Mouse (Mus musculus): Measurements from ENCODE around the gene Hamp2.

The Hamp2 gene

GRCm38 (mm10) chr7:30895217-30895616, 29.3 kb downstream of the Hamp2 start:
- DNase-seq (ENCODE audit: extremely low read depth, low read depth, low spot score) = no peak

- DNase-seq (ENCODE audit: extremely low read depth, low read depth, low spot score) = no peak
These were observed 32.0 kb downstream of the Hamp2 start for GRCm38 (mm10) chr7:30892515-30892914.

DNA sequence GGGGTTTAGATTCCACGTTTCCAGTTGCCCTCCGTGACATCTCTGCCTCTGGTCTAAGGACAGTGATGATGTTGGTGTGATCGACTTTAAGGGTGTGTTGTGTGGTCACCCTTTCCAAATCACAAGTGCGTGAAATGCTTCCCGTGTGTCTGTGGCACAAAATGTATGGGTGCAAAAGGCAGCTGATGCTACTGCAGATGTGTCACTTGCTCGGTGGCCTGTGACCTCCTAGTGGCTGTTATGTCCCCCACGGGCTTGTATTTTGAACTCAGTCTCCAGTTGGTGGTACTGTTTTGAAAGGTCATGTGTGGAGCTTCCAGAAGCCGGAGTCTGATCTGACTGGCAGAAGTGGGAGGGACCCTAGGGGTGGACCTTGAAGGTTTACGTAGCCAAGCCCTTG, 32.7 kb downstream of the Hamp2 start:
- DNase-seq (ENCODE audit: extremely low read depth, low read depth, low spot score) = no peak

GRCm38 (mm10) chr7:30890681-30891080, 33.8 kb downstream of the Hamp2 start:
- no peak for DNase-seq (ENCODE audit: extremely low read depth, low read depth, low spot score)

- DNase-seq (ENCODE audit: extremely low read depth, low read depth, low spot score) = no peak
These were observed 35.7 kb downstream of the Hamp2 start for GRCm38 (mm10) chr7:30888786-30889185.

DNA sequence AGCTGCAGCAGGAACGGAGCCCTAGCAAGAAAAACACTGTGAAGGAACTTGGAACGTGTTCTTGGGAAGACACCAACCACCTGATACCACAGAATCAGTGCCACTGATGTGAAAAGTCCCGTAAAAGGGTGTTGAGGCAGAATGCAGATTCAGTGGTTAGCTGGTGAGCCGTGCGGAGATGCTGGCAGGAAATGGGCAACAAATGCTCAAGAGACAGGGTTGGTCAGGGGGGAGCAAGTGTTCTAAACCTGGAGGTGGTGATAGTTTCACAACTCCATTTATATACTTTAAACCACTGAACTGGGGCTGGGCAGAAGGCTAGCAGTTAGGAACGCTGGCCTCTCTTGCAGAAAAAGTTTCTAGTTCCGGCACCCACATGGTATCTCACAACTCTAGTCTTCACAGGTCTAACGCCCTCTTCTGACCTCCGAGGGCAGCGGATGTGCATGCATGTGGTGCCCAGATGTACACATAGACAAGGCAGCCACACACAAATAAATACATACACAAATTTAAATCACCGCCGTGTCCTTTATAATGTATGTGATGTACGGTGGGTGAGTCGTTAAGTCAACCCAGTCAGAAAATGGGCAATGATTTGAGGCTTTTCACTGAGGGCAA, 36.8 kb downstream of the Hamp2 start:
- no peak for DNase-seq (ENCODE audit: extremely low read depth, low read depth, low spot score)

DNA sequence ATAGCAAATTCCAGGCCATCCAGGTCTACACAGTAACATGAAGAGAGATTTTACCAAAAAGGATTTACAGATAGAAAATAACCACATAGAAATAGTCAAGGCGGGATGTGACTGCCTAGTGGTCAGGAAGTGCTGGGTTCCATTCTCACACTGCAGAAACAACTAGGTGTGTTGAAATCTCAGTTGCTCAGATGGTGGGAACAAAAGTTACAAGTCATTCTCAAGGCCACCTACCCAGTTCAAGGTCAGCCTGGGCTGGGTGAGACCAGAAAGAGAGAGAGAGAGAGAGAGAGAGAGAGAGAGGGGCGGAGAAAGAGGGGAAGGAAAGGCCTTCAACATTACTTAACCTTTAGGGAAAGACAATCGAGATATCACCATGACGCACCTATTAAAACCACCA, 37.6 kb downstream of the Hamp2 start:
- DNase-seq (ENCODE audit: extremely low read depth, low read depth, low spot score) = no peak

DNA sequence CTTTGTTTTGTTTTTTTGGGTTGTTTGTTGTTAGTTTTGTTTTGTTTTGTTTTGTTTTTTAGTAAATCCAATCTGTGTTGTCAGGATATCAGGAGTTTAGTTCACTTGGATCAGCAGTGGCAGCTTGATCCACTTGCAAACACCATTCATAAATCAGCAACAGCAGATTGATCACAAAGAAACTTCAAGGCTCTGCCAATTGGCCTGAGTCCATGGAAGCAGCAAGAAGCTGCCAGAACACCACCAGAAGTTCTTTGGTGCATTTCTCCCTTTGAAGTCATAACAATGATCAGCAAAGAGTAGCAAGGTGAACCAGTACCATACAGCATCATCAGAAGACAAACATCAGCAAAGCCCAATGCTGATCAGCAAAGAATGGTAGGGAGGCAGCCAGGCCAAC, 40.4 kb downstream of the Hamp2 start:
- no peak for DNase-seq (ENCODE audit: extremely low read depth, low read depth, low spot score)

DNA sequence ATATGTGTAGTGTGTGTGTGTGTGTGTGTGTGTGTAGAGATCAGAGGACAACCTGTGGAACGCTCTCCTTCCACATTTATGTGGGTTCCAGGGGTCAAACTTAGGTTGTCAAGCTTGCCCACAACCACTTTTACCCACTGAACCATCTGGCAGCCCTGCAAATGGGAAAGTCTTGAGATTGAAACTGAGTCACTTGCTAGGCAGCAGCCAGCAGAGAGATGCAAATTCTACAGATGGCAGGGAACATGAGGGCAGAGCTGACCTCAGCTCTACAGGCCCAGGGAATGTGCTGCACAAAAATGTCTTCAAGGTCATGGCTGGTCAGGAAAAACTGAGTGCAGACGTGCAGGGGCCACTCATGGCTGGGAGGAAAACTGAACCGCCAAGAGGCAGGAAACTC, 43.1 kb downstream of the Hamp2 start:
- DNase-seq (ENCODE audit: extremely low read depth, low read depth, low spot score) = no peak

DNA sequence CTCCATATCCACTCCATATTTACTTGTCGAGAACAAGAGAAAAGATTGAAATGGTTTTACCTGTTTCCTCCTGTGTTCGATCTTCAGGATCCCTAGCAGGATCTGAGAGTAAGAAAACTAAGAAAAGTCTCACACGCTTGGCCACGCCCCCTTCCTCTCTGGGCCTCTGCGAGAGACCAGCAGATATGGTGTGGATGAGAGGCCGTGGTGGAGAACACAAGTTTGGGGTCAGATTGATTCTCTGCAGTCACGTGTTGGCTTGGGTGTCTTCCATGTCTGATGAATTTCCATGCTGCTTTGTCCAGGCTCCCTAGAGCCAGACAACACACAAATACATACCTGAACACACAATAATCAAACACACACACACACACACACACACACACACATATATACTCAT, 44.3 kb downstream of the Hamp2 start, which contains the start of gene Cd22:
Gene Cd22 (minus strand): TSS at position 167 of the 400 bp plus-strand sequence.
- DNase-seq (ENCODE audit: extremely low read depth, low read depth, low spot score) = no peak

DNA sequence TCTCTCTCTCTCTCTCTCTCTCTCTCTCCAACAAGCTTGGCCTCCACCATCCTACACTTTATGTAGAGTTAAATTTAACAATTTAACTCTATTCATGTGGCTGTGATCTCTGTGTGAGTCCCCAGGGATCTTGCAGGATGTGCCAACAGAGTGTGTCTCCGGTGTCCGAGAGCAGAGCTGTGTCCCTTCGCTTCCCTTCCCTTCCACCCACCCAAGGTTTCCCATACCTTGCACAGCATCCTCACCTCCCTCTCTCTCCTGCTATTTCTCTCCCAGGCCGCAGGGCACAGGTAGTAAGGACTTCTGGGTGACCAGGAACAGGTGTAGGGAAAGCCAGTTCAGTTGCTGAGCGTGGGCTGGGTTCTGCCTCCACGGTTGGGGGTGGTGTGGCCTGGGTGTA, 45.5 kb downstream of the Hamp2 start:
- no peak for DNase-seq (ENCODE audit: extremely low read depth, low read depth, low spot score)

GRCm38 (mm10) chr7:30873083-30873482, 51.4 kb downstream of the Hamp2 start:
- DNase-seq (ENCODE audit: extremely low read depth, low read depth, low spot score) = no peak

Data from fat pad, adult 2 months (tissue).